ENCODE assay signal across 26 mouse cellular contexts in genomic region chr14:27273169-27273568, GRCm38 (mm10).
"Had no signal": no experiment of that assay in that cellular context is flagged by ENCODE, and none has a peak within 500 bp of the region (broad histone marks: within the 10 kb centered on the region; RNA-seq: fewer than 3 reads in every experiment).

No protein-coding gene starts in this region.

- H3K9ac ChIP-seq: heart, embryonic 12.5 days; hindbrain, embryonic 12.5 days; hindbrain, embryonic 14.5 days; limb, embryonic 12.5 days; liver, embryonic 13.5 days had no signal

- H3K4me2 ChIP-seq: heart, embryonic 12.5 days; hindbrain, embryonic 12.5 days; hindbrain, embryonic 14.5 days; limb, embryonic 12.5 days; liver, embryonic 11.5 days; liver, embryonic 13.5 days had no signal

- DNase-seq: gastrocnemius, adult 2 months; gastrocnemius, postnatal 10 days; gastrocnemius, postnatal 25 days; heart, adult 2 months; heart, postnatal 10 days; heart, postnatal 4 days; kidney, adult 18-20 months; kidney, adult 8-10 months; kidney, postnatal 10 days; kidney, postnatal 25 days; kidney, postnatal 4 days; liver; liver, embryonic 13.5 days had no signal

- H3K27ac ChIP-seq: gastrocnemius, adult 2 months; heart, adult 2 months; heart, embryonic 10.5 days; hindbrain, embryonic 10.5 days; hindbrain, embryonic 14.5 days; layer of hippocampus, adult 2 months; left cerebral cortex, adult 2 months; limb, embryonic 10.5 days; limb, embryonic 12.5 days; liver, embryonic 13.5 days had no signal

- H3K27me3 ChIP-seq: heart, embryonic 12.5 days; hindbrain, embryonic 12.5 days; limb, embryonic 12.5 days; liver, embryonic 13.5 days had no signal

- H3K36me3 ChIP-seq: heart, embryonic 10.5 days; heart, embryonic 12.5 days; hindbrain, embryonic 10.5 days; hindbrain, embryonic 12.5 days; limb, embryonic 10.5 days; limb, embryonic 12.5 days; liver, embryonic 13.5 days had no signal

- ATAC-seq: hindbrain, embryonic 16.5 days; inflammation-experienced regulatory T-cells, adult 6 months; intestine, postnatal 0 days had no signal

- H3K4me1 ChIP-seq: limb, embryonic 12.5 days; liver, embryonic 13.5 days had no signal

- H3K4me3 ChIP-seq: gastrocnemius, adult 2 months; heart, adult 2 months; heart, embryonic 10.5 days; heart, embryonic 12.5 days; hindbrain, embryonic 10.5 days; hindbrain, embryonic 12.5 days; layer of hippocampus, adult 2 months; left cerebral cortex, adult 2 months; limb, embryonic 10.5 days; limb, embryonic 12.5 days; liver, embryonic 13.5 days had no signal

- H3K9me3 ChIP-seq: heart, embryonic 10.5 days; heart, embryonic 12.5 days; hindbrain, embryonic 10.5 days; hindbrain, embryonic 12.5 days; limb, embryonic 10.5 days; limb, embryonic 12.5 days; liver, embryonic 13.5 days had no signal
